Mouse (Mus musculus) liver, embryonic 12.5 days (tissue): ENCODE results near the gene Eea1. TPM values are rescaled to one million over a fixed set of nuclear protein-coding genes. Genes with fewer than 3 reads are reported as not detected.
A peak's percentile ranks its signal among the peaks of the same experiment; 100 is the strongest.

ENCODE experiments used
- ATAC-seq: fragments of 200-750 bp; cut with Nextera tagmentation; 2 replicates; pipeline ENCODE4 v1.8.0; 2017; ENCODE audit warnings: moderate number of reproducible peaks, mild to moderate bottlenecking, moderate library complexity
- H3K27ac ChIP-seq: fragments of 300-500 bp; sonication (generic); 2 replicates; pipeline ENCODE4 v1.5.1; 2016; ENCODE audit warnings: mild to moderate bottlenecking
- H3K27me3 ChIP-seq: fragments of 300-500 bp; sonication (generic); replicated peaks from 2 replicates; pipeline ENCODE4 v1.6.1; 2016; ENCODE audit warnings: mild to moderate bottlenecking, moderate library complexity
- H3K36me3 ChIP-seq: fragments of 300-500 bp; sonication (generic); 2 replicates; pipeline ENCODE4 v1.6.1; 2016; ENCODE audit warnings: mild to moderate bottlenecking, moderate library complexity
- H3K4me1 ChIP-seq: fragments of 300-500 bp; sonication (generic); 2 replicates; pipeline ENCODE4 v1.6.1; 2016
- H3K4me2 ChIP-seq: fragments of 300-500 bp; sonication (generic); 2 replicates; pipeline ENCODE4 v1.6.1; 2016; ENCODE audit warnings: mild to moderate bottlenecking, moderate library complexity
- H3K4me3 ChIP-seq: fragments of 300-500 bp; sonication (generic); 2 replicates; pipeline ENCODE4 v1.5.1; 2016; ENCODE audit warnings: mild to moderate bottlenecking, moderate library complexity
- H3K9ac ChIP-seq: fragments of 300-500 bp; sonication (generic); 2 replicates; pipeline ENCODE4 v1.6.1; 2016; ENCODE audit warnings: mild to moderate bottlenecking, moderate library complexity
- H3K9me3 ChIP-seq: fragments of 300-500 bp; sonication (generic); replicated peaks from 2 replicates; pipeline ENCODE4 v1.6.1; 2016; ENCODE audit warnings: mild to moderate bottlenecking, moderate library complexity
- WGBS: fragments of 180-500 bp; shearing (Covaris S2); methylation state at CpG from one replicate; pipeline ENCODE4 v1.1.7; 2016; ENCODE audit not compliant: insufficient replicate concordance; 5-methylcytosine and 5-hydroxymethylcytosine counted together
- polyA plus RNA-seq: library from polyadenylated mRNA; unstranded; fragments of >200 nt; fragmentation: Nextera tagmentation; extraction: Ambion mirVana; gene quantifications from 2 replicates; pipeline ENCODE4 v1.2.1, GENCODE M21; 2016

The Eea1 gene
- polyA plus RNA-seq, 1 experiment from 2014 or later: 13.2 TPM

DNA sequence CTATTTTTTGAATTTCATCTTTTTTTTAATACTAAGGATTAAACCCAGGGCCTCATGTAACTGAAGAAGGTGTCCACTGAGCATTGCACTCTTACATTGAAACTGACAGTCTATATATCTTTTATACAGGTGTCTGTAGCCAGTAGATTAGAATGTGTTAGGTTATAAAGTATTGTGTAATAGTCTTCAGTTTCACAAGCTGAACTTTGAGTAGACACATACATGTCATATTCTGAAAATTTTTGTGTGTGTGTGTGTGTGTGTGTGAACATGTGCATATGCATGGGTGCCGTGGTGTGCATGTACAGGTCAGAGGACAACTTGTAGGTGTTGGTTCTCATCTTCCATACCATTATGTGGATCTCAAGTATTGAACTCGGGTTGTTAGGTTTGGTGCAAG lies 16.2 kb downstream of the Eea1 start:
- Histone ChIP-seq H3K9me3 (no peaks in the 10 kb centered on the region), H3K9ac (no peak overlapping the region), H3K36me3 (peaks cover 2% of the 10 kb centered on the region; the same call in 1 of the 2 replicates), H3K27me3 (no peaks in the 10 kb centered on the region), H3K27ac (no peak overlapping the region), H3K4me2 (no peak overlapping the region), H3K4me1 (peaks cover 3% of the 10 kb centered on the region; the same call in 1 of the 2 replicates), H3K4me3 (no peak overlapping the region)
- ATAC-seq: no peak
- WGBS: 82% methylated on average over 2 of the region's 2 CpGs

- no peak for ATAC-seq
- H3K4me1 ChIP-seq: peaks cover 3% of the 10 kb centered on the region; the same call in 1 of the 2 replicates
- no peak overlapping the region for H3K4me3 ChIP-seq
- H3K9ac ChIP-seq: no peak overlapping the region
- no peak overlapping the region for H3K4me2 ChIP-seq
- H3K27me3 ChIP-seq: no peaks in the 10 kb centered on the region
- H3K9me3 ChIP-seq: no peaks in the 10 kb centered on the region
- H3K36me3 ChIP-seq: peaks cover 2% of the 10 kb centered on the region; the same call in 1 of the 2 replicates
- H3K27ac ChIP-seq: no peak overlapping the region
- WGBS: 75% methylated on average over 1 of the region's 1 CpGs
Observed at GRCm38 (mm10) chr10:95957574-95957973, 17.1 kb downstream of the Eea1 start.

DNA sequence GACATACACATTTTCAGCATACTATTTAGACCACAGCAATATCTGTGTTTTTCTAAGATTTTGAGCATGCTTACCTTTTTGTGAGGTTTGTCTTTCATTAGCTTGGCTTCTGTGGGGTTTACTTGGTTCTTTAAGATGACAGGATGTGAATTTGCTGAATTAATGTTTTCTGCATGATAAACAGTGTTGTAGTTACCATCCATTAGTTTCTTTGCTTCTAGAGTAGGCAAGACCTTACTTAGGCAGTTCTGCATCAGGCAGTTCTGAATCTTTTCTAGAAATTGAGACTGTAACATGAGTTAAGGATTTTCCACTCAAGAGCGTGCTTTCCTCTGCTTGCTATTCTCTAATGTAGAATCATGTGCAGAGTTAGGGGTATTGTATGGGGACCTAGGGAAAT lies 24.2 kb downstream of the Eea1 start:
- H3K36me3 ChIP-seq: 0 out of 2 replicates have a peak, but pooled peaks cover 2% of the 10 kb centered on the region
- H3K9me3 ChIP-seq: no peaks in the 10 kb centered on the region
- peaks cover 2% of the 10 kb centered on the region; the same call in 1 of the 2 replicates for H3K4me1 ChIP-seq
- no peaks in the 10 kb centered on the region for H3K27me3 ChIP-seq
- H3K9ac ChIP-seq: no peak overlapping the region
- H3K4me3 ChIP-seq: no peak overlapping the region
- H3K4me2 ChIP-seq: no peak overlapping the region
- no peak overlapping the region for H3K27ac ChIP-seq
- WGBS: 75% methylated on average over 1 of the region's 1 CpGs
- no peak for ATAC-seq

DNA sequence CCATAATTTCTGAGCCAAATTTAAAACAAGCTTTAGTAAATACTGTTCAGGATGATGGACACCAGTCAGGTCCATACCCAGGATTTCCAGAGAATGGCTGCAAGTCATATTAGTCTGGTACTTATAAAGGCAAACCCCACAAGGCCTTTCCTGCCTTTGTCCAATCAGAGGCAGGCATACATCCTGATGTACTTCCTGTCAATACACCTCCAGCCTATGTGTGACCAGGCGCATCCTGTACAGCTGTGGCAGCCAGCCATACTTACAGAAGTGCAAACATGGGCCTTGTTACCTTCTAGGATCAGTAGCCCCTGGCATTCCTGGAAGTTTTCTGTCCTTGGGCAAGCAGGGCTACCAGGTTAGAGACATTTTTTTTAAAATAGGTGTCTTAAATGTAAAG lies 29.2 kb downstream of the Eea1 start:
- H3K4me1 ChIP-seq: peaks cover 26% of the 10 kb centered on the region
- ATAC-seq: no peak
- no peak overlapping the region for H3K4me2 ChIP-seq
- H3K4me3 ChIP-seq: no peak overlapping the region
- WGBS: 76% methylated on average over 1 of the region's 1 CpGs
- H3K27ac ChIP-seq: no peak overlapping the region
- peaks cover 4% of the 10 kb centered on the region for H3K36me3 ChIP-seq
- no peaks in the 10 kb centered on the region for H3K9me3 ChIP-seq
- H3K27me3 ChIP-seq: no peaks in the 10 kb centered on the region
- H3K9ac ChIP-seq: no peak overlapping the region

- Histone ChIP-seq H3K27me3 (no peaks in the 10 kb centered on the region), H3K4me2 (peak overlapping the region; percentile 63), H3K4me1 (peaks cover 28% of the 10 kb centered on the region), H3K27ac (no peak overlapping the region), H3K9ac (peak overlapping the region; percentile 55), H3K4me3 (peak overlapping the region; percentile 45), H3K36me3 (peaks cover 15% of the 10 kb centered on the region), H3K9me3 (no peaks in the 10 kb centered on the region)
- 11% methylated on average over 3 of the region's 3 CpGs for WGBS
- peak; percentile 64; the same call in 1 of the 2 replicates for ATAC-seq
Observed at GRCm38 (mm10) chr10:95970744-95971212, 30.3 kb downstream of the Eea1 start.

DNA sequence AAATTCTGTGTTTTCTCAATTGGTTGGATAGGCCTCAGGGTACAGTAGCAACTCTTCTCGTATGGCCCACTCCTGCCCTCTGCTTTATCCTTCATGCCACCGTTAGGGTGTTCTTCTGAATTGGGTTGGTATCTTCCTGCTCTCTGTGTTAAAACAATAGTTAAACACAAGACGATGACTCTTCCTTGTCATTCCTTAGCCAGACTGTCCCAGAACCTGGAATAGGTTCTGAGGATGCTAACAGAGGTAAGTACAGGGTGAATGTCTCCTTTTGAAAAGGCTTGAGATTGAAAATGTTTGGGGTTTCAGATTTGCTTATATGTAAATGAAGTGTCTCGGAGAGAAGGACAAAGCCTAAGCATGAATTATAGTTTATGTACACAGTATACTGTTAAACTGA lies 30.9 kb downstream of the Eea1 start:
- no peak overlapping the region for H3K27ac ChIP-seq
- no peaks in the 10 kb centered on the region for H3K27me3 ChIP-seq
- H3K4me2 ChIP-seq: peak overlapping the region; percentile 63
- ATAC-seq: no peak
- peak overlapping the region; percentile 45; the same call in 1 of the 2 replicates for H3K4me3 ChIP-seq
- WGBS: 80% methylated on average over 4 of the region's 4 CpGs
- H3K9ac ChIP-seq: no peak overlapping the region
- peaks cover 28% of the 10 kb centered on the region for H3K4me1 ChIP-seq
- no peaks in the 10 kb centered on the region for H3K9me3 ChIP-seq
- peaks cover 20% of the 10 kb centered on the region for H3K36me3 ChIP-seq

- Histone ChIP-seq H3K36me3 (peaks cover 26% of the 10 kb centered on the region), H3K4me3 (no peak overlapping the region), H3K9me3 (no peaks in the 10 kb centered on the region), H3K27ac (no peak overlapping the region), H3K4me2 (no peak overlapping the region), H3K9ac (no peak overlapping the region), H3K27me3 (no peaks in the 10 kb centered on the region), H3K4me1 (peaks cover 28% of the 10 kb centered on the region)
- ATAC-seq: no peak
- WGBS: 67% methylated on average over 3 of the region's 3 CpGs
Observed at GRCm38 (mm10) chr10:95971942-95972341, 31.5 kb downstream of the Eea1 start.

GRCm38 (mm10) chr10:95974462-95974861 lies 34.0 kb downstream of the Eea1 start:
- ATAC-seq: peak; percentile 85
- WGBS: 52% methylated on average over 3 of the region's 3 CpGs
- Histone ChIP-seq H3K9ac (no peak overlapping the region), H3K4me1 (peaks cover 28% of the 10 kb centered on the region), H3K27me3 (no peaks in the 10 kb centered on the region), H3K27ac (no peak overlapping the region), H3K4me2 (no peak overlapping the region), H3K9me3 (no peaks in the 10 kb centered on the region), H3K36me3 (peaks cover 32% of the 10 kb centered on the region), H3K4me3 (no peak overlapping the region)

DNA sequence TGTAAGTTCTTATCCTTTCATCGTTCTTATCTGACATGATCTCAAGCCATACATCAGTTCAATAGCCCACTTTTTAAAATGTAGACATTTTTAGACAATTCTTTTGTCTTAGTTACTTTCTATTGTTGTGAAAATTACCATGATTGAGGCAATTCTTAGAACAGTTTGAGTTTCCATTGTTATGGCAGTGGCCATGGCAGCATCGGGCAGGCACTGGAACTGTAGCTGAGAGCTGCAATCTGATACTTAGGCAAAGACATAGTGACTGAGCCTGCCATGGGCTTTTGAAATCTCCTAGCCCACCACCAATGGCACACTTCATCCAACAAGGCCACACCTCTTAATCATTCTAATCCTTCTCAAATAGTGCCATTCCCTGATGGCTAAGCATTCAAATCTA lies 36.3 kb downstream of the Eea1 start:
- H3K27me3 ChIP-seq: no peaks in the 10 kb centered on the region
- no peaks in the 10 kb centered on the region for H3K9me3 ChIP-seq
- ATAC-seq: no peak
- 84% methylated on average over 2 of the region's 2 CpGs for WGBS
- peaks cover 8% of the 10 kb centered on the region for H3K4me1 ChIP-seq
- H3K27ac ChIP-seq: no peak overlapping the region
- peaks cover 32% of the 10 kb centered on the region for H3K36me3 ChIP-seq
- no peak overlapping the region for H3K4me2 ChIP-seq
- H3K4me3 ChIP-seq: no peak overlapping the region
- no peak overlapping the region for H3K9ac ChIP-seq

GRCm38 (mm10) chr10:95989731-95990130 lies 49.3 kb downstream of the Eea1 start:
- 97% methylated on average over 1 of the region's 1 CpGs for WGBS
- ATAC-seq: no peak
- no peak overlapping the region for H3K4me2 ChIP-seq
- no peaks in the 10 kb centered on the region for H3K27me3 ChIP-seq
- no peak overlapping the region for H3K9ac ChIP-seq
- no peak overlapping the region for H3K4me3 ChIP-seq
- no peak overlapping the region for H3K27ac ChIP-seq
- no peaks in the 10 kb centered on the region for H3K9me3 ChIP-seq
- peaks cover 13% of the 10 kb centered on the region for H3K4me1 ChIP-seq
- H3K36me3 ChIP-seq: 0 out of 2 replicates have a peak, but pooled peaks cover 3% of the 10 kb centered on the region

DNA sequence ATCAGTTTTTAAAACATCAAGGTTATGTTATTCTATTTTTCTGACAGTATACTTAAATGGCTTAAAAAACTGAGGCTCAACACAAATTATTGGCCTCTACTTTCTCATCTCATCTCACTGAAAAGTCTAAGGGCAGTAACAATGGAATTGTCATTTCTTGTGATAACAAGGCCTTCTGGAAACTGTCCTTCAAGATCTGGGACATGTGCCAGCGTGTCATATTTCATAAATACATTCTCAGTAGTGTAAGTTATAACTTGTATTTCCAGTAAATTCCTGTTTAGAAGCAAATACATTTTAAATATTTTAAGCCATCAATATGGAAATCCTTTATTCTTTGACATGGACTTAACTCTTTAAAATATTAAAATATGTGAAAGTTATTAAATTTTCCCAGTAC lies 50.7 kb downstream of the Eea1 start:
- Histone ChIP-seq H3K4me2 (no peak overlapping the region), H3K4me3 (no peak overlapping the region), H3K4me1 (peaks cover 6% of the 10 kb centered on the region), H3K36me3 (peaks cover 2% of the 10 kb centered on the region), H3K9ac (no peak overlapping the region), H3K27me3 (no peaks in the 10 kb centered on the region), H3K9me3 (no peaks in the 10 kb centered on the region), H3K27ac (no peak overlapping the region)
- 69% methylated on average over 1 of the region's 1 CpGs for WGBS
- no peak for ATAC-seq

DNA sequence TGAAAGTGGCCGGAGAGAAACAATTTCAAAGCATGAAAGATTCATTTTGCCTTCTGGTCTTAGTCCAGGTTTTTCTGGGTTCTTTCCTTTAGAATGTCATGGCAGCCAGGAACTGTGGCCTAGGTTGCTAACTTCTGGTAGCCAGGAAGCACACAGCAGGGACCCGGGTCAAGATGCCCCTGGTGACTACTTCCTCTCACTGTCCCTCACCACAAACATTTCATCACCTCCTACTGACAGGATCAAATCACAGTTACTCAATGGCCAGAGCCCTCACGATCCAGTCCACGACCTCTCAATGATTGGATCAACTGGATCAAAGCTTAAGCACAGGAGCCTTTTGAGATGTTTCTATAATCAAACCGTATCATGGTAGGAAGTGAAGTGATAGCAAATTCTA lies 60.5 kb downstream of the Eea1 start:
- Histone ChIP-seq H3K4me3 (no peak overlapping the region), H3K27me3 (no peaks in the 10 kb centered on the region), H3K9me3 (no peaks in the 10 kb centered on the region), H3K9ac (no peak overlapping the region), H3K4me2 (no peak overlapping the region), H3K4me1 (no peaks in the 10 kb centered on the region), H3K27ac (no peak overlapping the region), H3K36me3 (peaks cover 29% of the 10 kb centered on the region)
- no peak for ATAC-seq
- 61% methylated on average over 5 of the region's 5 CpGs for WGBS

DNA sequence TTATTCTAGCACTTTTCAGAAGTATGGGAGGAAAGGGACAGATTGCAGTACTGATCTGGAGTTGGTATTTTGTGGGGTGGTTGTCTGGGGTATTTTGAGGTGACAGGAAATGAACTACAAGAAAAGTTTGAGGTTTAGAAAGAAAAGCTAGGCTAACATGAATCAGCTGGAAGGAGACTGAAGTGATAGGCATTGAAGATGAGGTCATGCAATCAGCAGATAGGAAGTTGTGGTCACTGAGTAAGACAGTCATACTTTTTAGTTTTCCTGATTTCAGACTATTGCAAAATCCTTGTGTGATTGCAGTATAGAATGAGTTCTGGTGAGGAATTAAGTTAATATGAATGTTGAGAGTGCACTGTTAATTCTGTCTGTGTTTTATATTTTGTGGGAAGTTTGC lies 75.3 kb downstream of the Eea1 start:
- Histone ChIP-seq H3K4me1 (no peaks in the 10 kb centered on the region), H3K9ac (no peak overlapping the region), H3K27ac (no peak overlapping the region), H3K9me3 (no peaks in the 10 kb centered on the region), H3K36me3 (peaks cover 60% of the 10 kb centered on the region), H3K4me2 (no peak overlapping the region), H3K4me3 (no peak overlapping the region), H3K27me3 (no peaks in the 10 kb centered on the region)
- ATAC-seq: no peak
